Mouse (Mus musculus): ENCODE measurements around the gene Lrrc63.

- TF ChIP-seq CTCF (IDR thresholded peaks at IDR 0.05; ENCODE audit: low read depth) (no peak), EP300 (IDR thresholded peaks at IDR 0.05; ENCODE audit: low read depth) (no peak)
Measured at GRCm38 (mm10) chr14:75130501-75131318, at the start of gene Lrrc63, which contains the start of gene Lcp1.
